Mouse (Mus musculus): Measurements from ENCODE around the gene Gm11037.

Gm11037 gene

GRCm38 (mm10) chr2:131128636-131129157 is 4.6 kb upstream of the Gm11037 start:
- no peak for DNase-seq (ENCODE audit: low spot score)

DNA sequence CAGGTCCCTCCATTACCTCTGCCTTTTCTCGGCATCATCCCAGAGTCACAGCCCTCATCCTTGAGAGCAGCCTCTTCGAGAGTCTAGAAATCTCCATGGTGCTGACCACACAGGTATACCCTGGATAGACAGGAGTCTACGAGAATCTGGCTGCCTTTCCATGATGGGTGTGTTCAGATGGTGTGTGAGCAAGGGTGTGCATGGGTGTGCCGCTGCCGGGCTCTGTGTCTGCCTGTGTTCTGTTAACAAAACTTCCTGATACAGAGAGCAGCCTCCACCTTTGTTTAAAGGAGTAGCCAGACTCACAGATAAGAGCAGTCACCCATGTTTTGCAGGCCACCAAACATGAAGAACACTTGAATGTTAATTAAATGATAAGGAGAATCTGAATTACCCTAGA is 3.5 kb upstream of the Gm11037 start:
- DNase-seq (ENCODE audit: low spot score): no peak

GRCm38 (mm10) chr2:131130849-131131248 is 2.4 kb upstream of the Gm11037 start:
- no peak for DNase-seq (ENCODE audit: low spot score)

DNA sequence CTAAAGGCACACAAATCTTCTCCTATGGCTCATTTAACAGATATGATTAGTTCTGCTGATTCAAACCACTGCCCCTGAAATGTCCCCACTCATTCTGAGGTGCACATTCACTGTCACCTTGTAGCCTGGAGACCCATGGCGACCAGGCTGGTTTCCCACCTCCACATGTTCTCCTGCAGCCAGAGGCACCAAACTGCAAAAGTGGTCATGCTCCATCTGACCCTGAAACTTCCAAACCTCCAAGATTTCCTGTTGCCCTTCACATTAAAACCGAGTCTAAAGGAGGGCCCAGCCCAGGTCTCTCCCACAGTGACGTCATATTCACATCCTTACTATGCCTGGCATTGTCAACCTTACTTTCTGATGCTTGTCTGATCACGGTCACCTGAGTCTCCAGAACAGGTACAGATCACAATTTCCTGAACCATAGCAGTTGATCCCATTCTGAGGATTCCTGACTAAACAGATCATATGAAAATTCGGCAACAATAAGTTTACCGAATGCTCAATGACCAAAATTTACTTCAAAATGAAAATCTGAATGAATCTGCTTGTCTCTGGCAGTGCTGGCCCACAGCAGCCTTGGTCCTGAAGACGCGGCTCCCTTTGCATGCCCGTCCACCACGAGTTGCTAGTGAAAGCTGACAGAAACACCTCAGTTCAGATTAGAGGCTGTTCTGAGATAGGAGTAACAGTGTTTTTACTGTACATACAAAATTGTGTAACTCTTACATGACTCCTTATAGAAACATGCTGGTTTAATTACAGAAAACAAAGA is 997 bp upstream of the Gm11037 start:
- DNase-seq (ENCODE audit: low spot score): no peak

DNA sequence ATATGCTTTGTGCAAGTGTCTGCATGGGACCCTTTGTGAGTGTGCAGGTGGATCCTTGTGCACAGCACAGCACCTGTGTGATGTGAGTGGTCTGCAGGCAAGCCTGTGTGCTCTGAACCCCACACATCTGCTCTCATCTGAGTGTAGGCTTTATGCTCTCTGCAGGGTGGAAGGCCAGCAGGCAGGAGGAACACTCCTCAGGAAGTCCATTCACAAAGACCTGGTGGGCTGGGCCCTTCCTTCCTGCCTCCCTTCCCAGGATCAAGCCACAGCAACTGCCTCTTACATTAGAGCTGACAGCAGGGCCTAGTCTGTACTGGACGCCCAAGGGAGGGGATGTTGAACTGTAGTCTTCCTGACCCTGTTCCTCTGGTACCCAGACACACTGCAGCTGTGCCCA is 1.1 kb downstream of the Gm11037 start:
- no peak for DNase-seq (ENCODE audit: low spot score)

DNA sequence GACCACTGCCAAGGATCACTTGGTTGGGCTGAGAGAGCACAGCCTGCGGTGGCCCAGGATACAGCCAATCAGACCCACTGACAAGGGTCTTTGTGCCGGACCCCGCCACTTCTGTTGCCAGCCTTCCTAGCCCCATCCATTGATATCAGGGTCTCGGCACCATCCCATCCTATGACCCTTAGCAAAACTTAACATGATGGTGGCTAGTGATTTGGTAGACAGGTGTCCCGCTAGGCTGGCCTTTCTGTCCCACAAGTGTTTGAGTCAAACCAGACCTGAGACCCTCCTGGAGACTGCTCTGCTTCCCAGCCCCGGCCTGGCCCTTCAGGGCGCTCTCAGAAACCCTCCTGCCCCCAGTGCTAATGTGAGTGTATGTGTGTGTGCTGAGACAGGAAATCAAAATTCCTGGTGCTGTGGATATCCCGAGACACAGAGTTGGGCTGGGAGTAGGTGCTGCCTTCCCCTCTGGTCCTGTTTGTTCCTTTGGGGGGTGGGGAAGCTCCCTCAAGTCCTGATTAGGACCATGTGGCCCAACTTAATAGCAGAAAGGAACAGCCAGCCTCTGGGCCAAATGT is 1.6 kb downstream of the Gm11037 start:
- DNase-seq (ENCODE audit: low spot score): no peak

- no peak for DNase-seq (ENCODE audit: low spot score)
Measured at GRCm38 (mm10) chr2:131135521-131136139, 2.3 kb downstream of the Gm11037 start.

DNA sequence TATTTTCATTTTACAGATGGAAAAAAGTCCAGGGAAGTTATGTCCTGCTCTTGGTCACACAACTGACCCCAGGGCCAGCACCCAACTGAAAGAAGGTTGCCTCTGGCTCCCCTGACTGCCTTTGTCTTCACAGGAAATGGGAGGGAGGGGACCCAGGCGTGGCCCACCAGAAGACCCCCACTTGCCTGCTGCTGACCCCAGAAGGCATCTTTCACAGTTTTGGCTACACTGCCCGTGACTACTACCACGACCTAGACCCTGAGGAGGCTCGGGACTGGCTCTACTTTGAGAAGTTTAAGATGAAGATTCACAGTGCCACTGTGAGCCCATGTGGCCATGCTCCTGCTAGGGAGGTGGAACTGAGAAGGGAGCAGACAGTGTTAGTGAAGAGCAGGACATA is 5.0 kb downstream of the Gm11037 start:
- DNase-seq (ENCODE audit: low spot score): no peak

GRCm38 (mm10) chr2:131138760-131139159 is 5.5 kb downstream of the Gm11037 start:
- no peak for DNase-seq (ENCODE audit: low spot score)

DNA sequence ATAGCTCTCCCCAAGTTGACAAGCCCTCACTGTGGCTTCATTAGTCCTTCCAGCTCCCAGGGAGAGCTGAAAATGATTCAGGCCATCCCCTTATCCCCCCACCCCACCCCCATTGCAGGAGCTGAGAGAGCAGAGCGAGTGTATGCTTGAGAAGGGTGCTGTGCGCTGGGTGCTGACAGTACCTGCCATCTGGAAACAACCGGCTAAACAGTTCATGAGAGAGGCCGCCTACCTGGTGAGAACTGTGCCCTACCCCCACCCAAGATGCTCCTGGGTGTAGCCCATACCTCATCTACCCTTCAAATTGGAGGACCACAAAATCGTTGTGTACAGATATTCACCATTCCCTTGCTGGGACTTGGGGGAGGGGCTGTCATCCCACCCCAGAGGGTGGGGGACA is 6.0 kb downstream of the Gm11037 start:
- DNase-seq (ENCODE audit: low spot score): no peak

DNA sequence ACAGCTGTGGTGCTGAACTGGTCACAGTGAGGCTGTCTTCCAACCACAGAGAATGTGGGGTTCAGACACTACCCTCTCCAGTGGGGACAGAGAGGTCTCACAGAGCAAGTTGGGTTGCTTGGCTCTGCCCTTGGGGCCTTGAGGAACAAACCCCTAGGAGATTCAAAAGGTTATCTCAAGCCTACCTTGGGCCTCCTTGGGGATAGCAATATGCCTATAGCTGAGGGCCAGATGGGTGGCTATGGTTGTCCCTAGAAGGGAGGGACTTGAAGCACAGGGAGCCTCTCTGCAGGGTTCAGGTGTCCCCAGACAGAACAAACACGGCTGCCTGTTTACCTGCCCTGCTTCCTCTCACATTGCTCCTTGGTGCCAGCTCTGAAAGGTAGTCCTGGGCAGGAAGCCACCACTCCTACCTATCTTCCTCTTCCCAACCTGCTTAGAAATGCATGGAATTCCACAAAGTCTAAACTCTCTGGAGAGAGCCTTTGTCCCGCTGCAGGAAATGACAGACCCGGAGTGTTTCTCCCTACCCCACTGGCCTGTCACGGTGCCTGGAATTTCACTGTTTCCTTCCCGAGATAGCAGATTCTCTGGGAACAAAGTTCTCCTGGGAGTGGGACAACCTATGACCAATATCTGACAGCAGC is 6.7 kb downstream of the Gm11037 start:
- DNase-seq (ENCODE audit: low spot score): no peak

- DNase-seq (ENCODE audit: low spot score): no peak
Measured at GRCm38 (mm10) chr2:131140533-131140905, 7.2 kb downstream of the Gm11037 start.

GRCm38 (mm10) chr2:131141336-131141986 is 8.2 kb downstream of the Gm11037 start:
- DNase-seq (ENCODE audit: low spot score): no peak

DNA sequence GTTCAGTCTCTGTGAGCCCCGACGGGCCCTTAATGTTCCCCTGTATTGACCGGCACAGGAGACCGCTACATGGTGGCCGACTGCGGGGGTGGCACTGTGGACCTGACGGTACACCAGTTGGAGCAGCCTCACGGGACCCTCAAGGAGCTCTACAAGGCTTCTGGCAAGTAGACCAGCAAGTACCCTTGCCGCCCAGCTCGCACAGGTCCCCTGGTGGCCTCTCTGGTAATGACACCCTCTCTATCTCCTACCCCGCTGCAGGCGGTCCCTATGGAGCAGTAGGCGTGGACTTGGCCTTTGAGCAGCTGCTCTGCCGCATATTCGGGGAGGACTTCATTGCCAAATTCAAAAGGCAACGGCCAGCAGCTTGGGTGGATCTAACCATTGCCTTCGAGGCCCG is 9.3 kb downstream of the Gm11037 start:
- DNase-seq (ENCODE audit: low spot score): peak; percentile 79

- DNase-seq (ENCODE audit: low spot score): no peak
Measured at GRCm38 (mm10) chr2:131143007-131143780, 9.9 kb downstream of the Gm11037 start.

DNA sequence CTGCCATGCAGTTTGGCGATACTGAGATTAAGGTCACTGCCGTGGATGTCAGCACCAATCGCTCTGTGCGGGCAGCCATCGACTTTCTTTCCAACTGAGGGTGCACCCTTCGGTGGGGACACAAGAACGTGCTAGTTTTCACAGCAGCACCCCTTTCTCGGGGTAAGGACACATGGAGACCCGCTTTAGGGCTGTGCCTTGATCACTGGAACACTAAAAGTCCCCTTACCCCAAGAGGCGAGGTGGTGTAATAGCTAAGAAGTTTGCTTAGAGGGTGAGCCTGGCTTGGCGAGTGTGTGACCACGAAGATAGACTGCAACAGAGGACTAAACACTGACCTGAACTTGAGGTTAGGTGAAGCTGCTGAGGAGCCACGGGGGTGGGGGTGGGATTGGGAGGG is 11.8 kb downstream of the Gm11037 start:
- no peak for DNase-seq (ENCODE audit: low spot score)

DNA sequence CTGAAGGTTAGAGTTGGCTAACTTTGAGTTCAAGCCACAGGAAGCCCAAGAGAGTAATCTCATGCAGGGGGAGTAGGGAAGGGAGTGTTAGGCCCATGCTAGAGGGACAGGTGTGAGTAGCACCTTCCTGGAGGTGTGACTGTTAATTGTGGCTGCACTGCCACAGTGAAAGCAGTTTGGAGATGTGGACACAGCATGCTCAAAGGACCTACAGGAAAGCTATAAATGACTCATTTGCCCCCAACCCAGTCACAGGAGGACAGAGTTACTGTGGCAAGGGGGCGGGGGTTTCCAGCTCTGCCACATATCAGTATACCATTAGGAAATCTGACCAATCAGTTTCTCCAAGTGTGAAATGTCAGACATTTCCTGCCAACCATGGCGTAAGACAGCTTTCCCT is 12.2 kb downstream of the Gm11037 start:
- DNase-seq (ENCODE audit: low spot score): no peak

DNA sequence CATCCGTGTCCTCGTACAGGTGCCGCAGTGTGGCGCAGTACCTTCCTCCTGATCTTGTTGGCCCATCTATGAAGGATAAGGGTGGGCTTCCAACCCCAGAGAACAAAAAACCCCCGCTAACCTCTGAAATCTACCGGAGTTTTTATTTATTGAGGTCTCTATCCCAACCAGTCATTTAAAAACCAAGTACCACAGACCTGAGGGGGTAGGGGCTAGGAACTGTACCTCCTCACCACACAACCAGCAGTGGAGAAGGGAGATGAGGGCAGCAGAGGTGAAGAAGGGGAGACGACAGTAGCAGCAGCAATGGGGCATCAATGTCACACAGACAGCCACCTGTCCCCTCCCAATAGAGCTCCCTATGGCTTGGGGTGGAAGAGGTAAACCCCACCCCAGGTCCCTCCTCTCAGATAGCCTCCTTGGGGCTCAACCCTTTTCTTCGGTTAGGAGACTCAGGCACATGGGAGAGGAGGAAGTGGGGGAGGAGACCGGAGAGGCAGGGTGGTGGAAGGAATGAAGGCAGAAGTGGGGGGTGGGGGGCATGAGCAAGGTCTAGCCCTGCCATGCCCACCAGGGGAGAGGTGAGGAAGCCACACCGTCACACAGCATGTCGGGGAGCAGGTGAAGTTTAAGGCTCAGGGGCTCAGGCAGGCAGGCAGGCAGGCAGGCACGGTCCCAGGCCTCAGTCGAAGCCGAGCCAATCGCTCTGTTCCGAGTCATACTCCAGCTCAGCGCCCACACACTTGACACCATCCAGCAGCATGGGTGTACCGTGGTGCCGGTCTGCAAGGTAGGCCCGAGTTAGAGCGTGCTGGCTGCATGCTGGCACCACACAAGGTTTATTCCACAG is 13.1 kb downstream of the Gm11037 start:
- DNase-seq (ENCODE audit: low spot score): no peak

DNA sequence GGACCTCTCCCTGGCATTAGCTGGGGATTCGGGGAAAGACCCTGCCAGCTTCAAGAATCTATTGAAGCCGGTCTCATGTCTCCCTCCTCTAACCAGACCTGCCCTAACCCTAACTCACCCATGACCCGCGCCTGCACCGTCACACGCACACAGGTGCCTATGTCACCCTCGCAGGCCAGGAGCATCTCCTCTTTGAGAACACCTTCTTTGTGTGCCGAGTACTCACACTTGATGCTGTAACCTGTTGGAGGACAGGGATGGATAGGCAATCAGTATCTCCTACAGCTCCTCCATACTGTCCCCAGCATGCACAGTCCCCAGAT is 13.7 kb downstream of the Gm11037 start:
- no peak for DNase-seq (ENCODE audit: low spot score)

DNA sequence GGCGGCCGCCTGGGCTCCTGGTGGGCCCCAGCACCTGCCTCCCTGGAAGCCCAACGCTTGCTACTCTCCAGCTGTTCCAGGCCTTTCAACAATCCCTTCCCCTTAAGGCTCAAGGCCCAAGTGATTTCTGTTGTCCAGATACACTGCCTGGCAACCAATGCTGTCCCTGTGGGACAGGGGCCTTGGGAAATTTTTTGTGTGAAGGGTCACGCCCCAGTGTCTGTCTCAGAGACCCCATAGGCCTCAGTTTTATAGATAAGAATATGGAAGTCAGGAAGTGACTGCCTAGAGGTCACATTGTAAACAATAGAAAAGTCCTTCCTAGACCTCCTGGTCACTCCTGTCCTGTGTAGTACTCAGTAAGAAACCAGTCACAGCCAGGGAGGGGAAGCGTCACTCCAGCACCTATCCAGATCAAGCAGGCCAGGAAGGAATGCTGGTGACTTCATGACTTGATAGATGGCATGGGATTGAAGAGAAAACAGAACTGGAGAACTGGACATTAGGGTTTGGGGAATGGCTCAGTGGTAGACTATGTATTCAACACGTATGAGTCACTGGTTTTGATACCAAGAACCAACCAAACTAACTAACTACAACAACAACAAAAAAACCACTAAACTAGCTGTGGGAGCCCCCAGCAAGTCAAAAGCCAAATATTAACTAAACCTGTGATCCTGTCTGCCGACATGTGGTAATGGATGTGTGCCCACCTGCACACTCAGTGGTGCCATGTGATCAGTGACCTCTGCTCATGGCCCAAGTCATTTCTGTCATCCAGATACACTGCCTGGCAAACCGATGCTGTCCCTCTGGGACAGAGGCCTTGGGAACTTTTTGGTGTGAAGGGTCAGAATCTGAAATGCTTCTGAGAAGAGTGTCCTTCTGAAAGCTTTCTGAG is 15.3 kb downstream of the Gm11037 start:
- no peak for DNase-seq (ENCODE audit: low spot score)

Measured in embryo, embryonic 10.5 days (tissue).